Mouse (Mus musculus) kidney, adult 2 months (tissue): ENCODE data around the gene Rnf126.
A peak's percentile ranks its signal among the peaks of the same experiment; 100 is the strongest.

Experiments
- CTCF ChIP-seq: fragments of 200-500 bp; conservative IDR thresholded peaks from 2 replicates; pipeline ENCODE4 v1.5.1; 2011; ENCODE audit warnings: low read depth, mild to moderate bottlenecking, control low read depth, low read length, moderate library complexity, mixed read lengths; ENCODE audit not compliant: insufficient read depth, insufficient read length
- POLR2A ChIP-seq: fragments of 200-500 bp; IDR thresholded peaks from one replicate; pipeline ENCODE4 v1.6.1; 2011; ENCODE audit warnings: low read depth, low read length, control low read depth

DNA sequence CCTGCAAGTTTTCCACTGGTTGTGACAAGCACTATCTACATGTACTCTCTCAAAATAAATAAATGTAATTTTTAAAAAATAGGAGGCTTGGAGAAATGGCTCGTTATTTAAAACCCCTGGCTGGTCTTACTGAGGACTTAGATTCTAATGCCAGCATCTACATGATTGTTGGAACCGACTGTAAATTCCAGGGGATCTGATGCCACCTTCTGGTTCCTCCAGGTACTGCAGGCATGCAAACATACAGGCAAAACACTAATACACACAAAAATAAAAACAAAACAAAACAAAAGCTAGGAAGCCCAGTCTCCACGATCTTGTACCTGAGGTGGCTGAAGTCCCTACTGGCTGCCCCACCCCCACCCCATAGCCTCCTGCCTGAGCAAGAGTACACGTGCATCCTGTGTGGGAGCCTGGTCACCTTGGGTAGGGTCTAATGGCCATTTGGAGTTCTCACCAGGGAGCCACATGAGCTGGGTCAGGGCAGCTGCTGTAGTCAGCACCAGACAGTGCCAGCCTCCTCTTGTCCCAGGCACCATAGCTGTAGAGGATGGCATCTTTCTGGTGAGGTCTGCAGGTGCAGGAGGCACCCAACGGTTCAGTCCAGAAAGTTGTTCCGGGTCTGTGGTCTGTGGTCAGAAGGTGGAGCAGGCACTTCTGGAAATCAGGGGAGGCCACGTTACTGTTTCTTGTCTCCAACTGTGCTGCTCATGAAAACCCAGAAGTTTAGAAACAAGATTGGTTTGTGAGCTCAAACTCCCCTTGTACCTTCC lies 21.8 kb upstream of the Rnf126 start:
- TF ChIP-seq POLR2A = no peak
- TF ChIP-seq CTCF = peak; percentile 74
